Mouse (Mus musculus): Measurements from ENCODE around the gene Ddx24.
"Not testable (repeated sequence)": the region's sequence is repeated elsewhere in the genome, so short reads cannot be mapped to it uniquely, and the experiment has no call there.

The Ddx24 gene

DNA sequence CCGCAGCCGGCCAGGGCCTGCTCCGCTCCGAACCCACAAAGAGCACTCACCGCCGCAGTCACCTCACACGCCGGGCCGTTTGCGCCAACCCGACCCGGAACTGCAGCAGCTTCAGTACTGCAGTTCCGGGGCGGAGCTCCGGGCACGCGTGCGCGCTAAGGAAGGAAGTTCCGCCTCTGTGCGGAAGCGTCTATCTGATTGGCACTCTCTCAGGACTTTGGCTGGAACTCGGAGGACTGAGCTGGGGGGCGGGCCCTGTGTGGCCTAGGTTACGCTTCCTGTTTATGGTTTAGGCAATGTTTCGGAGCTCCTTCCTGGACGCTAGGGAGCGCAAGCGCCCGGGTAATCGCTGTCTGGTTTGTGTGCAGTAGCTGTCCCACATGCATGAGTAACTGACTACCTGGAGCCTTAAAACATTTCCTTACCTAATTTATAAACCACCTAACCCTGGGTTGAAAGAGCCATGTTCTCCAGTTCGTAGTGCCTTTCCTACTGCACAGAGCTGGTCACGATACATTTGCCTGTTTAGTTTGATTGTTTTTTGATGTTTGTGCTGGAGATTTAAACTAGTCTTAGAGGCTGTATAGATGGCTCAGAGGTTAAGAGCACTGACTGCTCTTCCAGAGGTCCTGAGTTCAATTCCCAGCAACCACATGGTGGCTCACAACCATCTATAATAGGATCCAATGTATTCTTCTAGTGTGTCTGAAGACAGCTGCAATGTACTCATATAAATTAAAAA, at the start of gene Ddx24:
Gene Ddx24 (minus strand): TSS at position 102 of the 742 bp plus-strand sequence.
- DNase-seq (ENCODE audit: low read depth, low spot score) = peak; percentile 99

DNA sequence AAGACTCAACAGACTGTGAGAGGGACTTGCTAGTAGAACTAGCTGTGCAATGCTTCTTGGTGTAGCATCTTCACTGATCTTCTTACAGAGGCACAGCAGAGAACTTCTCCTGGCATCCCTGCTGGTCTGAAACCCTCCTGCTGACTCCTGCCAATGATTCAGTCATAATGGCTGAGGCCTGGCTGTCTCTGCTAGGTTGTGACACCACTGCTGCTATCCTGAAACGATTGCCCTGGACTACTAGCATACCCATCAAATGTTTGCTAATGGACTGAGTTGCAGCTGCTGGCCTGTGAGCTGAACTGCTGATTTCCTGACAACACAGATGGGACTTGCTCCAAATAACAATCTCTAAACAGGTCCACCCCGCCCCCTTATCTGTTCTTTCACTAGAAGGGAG, 48.9 kb upstream of the Ddx24 start:
- DNase-seq (ENCODE audit: low read depth, low spot score) = no peak

DNA sequence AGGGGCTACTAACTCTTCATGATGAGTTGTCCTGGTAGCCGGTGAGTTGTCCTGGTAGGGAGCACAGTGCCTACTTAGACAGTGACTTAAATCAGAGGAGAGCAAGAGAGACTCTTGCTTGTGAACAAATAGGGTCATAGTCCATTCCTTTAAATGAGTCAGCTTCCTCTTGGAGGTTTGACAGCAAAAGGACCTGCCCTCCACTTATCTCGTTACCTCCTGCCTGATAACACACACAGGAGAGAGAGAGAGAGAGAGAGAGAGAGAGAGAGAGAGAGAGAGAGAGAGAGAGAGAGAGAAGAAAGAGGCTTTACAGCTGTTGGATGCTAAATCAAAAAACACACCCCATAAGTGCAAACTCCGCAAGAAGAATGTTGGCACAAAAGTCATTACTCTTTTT, 31.5 kb upstream of the Ddx24 start, which contains the start of gene Ifi27l2b:
Gene Ifi27l2b (minus strand): TSS at position 84 of the 400 bp plus-strand sequence.
- DNase-seq (ENCODE audit: low read depth, low spot score) = no peak

DNA sequence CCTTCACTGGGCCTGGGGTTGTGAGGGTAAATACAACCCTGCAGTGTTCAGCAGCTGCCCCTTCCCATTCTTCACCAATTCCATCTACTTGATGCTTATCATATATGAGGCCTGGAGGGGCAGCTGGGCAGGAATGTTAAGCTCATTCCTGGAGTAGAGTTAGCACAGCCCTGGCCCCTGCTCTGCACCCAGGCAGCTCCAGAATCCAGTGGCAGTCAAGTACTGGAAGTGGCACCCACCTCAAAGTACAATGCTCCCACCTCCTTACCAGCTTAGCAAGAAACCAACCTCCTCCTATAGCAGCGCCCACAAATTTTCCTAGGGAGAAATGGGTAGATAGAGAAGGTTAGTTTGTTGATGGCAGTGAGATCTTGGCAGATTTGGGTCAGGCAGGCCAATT, 31.1 kb upstream of the Ddx24 start:
- DNase-seq (ENCODE audit: low read depth, low spot score) = not testable (repeated sequence)

DNA sequence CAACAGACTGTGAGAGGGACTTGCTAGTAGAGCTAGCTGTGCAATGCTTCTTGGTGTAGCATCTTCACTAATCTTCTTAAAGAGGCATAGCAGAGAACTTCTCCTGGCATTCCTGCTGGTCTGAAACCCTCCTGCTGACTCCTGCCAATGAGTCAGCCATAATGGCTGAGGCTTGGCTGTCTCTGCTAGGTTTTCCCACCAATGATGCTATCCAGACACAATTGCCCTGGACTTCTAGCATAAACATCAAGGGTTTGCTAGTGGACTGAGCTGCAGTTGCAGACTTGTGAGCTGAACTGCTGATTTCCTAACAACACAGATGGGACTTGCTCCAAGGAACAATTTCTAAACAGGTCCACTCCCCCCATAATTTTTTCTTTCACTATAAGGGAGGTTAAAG, 27.7 kb upstream of the Ddx24 start:
- DNase-seq (ENCODE audit: low read depth, low spot score) = no peak

DNA sequence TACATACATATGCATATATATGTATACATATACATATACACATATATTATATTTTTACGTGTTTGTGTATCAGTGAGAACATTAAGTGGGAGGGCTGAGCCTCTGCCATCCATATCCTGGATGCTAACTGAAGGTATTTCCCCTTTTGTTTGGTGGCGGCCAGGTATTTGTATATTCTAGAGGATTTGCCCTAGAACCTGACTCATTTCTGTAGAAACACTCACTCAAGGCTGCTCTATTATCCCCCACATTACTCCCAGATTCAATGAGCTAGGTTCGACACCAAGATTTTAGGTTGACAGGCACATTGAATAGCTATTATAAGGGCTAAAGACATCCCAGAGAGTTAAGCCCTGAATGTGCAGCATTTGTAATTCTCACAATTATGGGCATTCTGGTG, 19.4 kb upstream of the Ddx24 start:
- no peak for DNase-seq (ENCODE audit: low read depth, low spot score)

DNA sequence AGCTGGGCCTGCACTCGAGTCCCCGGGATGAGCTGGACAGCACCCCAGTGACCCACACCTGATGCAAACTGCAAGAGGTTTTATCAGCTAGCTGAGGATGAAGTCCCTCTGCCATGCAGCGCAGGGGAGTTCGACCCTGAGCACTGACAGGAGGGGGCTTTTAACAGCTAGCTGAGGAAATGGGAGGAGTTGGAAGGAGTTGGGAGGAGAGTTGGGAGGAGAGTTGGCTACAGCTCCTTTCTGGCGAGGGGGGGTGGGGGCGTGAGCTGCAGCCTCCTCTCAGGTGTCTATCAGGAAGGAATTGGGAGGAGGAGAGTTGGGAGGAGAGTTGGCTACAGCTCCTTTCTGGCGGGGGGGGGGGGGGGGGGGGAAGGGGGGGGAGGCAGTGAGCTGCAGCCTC, 18.6 kb upstream of the Ddx24 start:
- DNase-seq (ENCODE audit: low read depth, low spot score) = not testable (repeated sequence)

DNA sequence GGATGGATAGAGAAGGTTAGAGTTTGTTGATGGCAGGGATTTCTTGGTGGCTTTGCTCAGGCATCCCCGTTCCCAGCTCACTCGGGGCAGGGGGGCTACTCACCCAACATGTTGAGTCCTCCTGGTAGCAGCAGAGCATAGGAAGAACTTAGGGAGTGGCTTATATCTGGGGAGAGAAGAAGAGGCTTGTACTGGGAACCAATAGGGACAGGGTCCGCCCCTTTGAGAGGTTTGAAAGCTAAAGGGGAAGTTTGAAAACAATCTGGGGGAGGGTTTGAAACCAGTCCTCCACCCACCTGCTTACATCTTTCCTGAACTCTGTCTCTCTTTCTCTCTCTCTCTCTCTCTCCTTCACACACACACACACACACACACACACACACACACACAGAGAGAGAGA, 17.9 kb upstream of the Ddx24 start, which contains the start of gene Ifi27l2a:
Gene Ifi27l2a (minus strand): TSS at position 157 of the 400 bp plus-strand sequence.
- DNase-seq (ENCODE audit: low read depth, low spot score) = no peak

DNA sequence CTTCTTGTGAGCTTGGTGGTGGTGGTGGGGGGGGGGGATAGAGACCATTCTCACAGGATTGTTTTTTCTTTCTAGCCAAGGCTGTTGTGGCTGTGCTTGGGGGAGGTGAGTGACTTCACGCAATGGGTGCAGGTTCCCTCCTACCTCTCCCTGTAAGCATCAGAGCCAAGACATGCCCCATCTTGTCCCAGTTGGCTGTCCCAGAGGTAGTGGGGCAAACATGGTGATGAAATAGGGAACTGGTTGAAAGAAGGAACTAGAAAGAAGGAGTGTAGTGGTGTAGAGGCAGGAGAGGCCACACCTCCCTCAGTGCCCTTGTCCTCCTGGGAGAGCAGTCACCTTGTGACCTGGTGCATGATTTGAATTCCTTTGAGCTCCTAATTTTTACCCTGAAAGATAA, 12.0 kb upstream of the Ddx24 start:
- DNase-seq (ENCODE audit: low read depth, low spot score) = no peak

DNA sequence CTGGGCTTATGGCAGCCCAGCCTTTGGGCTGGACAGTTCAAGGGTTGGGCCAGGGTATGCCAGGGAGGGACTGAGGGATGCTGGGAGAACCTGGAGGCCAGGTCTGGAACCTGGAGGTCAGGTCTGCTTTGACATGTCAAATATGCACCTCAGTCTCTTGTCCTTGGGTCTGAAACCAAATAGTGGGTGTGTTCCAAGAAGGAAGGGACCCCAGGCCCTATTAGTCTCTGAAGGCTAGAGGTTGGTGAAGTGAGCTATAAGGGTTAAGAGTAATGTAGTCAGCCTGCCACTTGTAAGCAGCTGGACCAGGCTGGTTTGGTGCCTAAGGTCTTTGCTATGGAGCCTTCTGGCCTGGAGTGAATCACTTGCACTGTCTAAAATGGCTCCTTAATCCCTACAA, 9.2 kb upstream of the Ddx24 start:
- no peak for DNase-seq (ENCODE audit: low read depth, low spot score)

DNA sequence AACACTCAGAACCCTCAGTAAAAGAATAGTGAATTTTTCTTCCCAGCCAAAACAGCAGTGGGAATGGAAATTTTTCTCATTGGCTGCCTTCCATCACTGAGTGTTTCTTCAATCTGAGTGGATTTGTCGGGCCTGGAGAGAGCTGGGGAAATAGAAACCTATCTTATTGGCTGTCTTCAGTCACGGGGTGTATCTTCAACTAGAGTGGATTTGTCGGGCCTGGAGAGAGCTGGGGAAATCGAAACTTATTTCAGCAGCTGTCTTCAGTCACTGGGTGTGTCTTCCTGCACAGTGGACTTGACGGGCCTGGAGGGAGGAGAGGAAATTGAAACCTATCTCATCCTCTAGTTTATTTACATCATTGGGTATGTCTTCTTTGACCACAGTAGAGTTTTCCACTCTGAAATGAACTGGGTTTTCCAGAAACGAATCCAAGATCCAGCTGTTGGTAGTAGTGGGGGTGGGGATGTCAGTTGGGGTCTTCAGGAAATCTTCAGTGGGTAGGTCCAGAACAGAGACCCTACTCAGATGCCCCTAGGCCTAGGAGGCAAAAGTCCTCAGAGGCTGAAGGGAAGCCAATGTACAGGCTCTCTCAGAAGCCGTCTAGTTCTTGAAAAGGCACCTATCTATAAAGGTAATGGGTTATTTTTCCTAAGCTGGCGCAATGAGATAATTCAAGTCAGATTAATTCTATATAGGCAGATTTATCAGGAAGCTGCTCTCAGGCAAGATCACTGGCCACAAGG, 8.5 kb upstream of the Ddx24 start, which contains the start of gene Ifi27:
Gene Ifi27 (plus strand): TSS at position 226 of the 746 bp plus-strand sequence.
- peak; percentile 74 for DNase-seq (ENCODE audit: low read depth, low spot score)

DNA sequence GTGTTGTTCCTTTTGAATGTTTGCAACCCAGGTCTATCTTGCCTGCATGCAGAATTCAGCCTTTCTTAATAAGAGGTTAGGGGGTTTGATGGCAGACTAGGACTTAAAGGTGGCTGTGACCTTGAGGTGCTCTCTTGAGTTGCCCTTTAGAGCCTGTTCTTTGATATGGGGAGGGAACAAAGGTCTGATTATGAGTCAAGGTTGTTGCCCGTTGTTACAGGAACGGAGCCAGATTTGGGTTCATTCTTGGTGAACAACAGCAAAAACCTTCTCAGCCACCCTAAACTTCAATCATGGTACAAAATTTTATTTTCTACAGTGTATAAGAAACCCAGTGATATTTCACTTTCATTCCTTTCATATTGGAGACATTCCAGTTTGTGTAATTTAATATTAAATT, 7.8 kb upstream of the Ddx24 start:
- no peak for DNase-seq (ENCODE audit: low read depth, low spot score)

DNA sequence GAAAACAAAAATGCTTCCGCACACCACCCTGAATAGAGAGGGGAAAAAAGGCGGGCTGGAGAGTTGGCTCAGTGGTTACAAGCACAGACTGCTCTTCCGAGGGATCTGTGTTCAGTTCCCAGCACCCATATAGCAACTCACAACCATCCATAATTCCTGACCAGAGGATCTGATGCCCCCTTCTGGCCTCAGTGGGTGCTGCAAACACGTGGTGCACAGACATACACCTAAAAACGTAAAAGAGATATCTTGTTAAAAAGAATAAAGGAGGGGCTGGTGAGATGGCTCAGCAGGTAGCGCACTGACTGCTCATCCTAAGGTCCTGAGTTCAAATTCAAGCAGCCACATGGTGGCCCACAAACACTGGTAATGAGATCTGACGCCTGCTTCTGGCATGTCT, 1.1 kb upstream of the Ddx24 start:
- DNase-seq (ENCODE audit: low read depth, low spot score) = no peak

DNA sequence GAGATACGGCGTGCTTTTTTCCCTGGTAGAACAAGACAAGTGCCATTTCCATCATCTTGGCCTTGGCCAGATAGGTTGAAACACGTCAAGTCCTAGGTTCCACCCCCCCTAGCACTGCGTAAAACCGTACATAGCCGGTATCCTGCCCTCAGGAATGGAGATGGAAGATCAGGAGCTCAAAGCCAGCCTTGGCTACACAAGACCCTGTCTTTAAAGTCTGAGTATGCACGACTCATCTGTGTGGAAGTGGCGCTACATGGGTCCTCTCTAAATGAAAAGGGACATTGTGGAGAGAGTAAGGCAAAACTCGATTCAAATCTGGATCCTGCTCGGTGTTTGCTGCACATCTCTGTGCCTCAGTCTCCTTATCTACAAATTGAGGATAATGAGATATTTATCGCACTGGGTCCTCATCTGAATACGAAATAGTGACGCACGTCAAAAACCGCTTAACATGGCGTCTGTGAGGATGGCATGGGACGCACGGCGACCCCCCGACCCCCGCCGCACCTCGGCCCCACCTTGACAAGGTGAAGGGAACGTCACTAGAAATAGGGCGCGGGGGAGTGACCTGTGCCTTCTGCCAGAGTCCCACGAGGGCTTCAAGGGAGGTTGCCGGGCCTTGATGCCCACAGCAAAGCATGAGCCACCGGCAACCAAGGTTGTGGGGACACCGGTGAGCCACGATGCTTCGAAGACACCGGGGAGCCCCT, 458 bp downstream of the Ddx24 start:
- no peak for DNase-seq (ENCODE audit: low read depth, low spot score)

DNA sequence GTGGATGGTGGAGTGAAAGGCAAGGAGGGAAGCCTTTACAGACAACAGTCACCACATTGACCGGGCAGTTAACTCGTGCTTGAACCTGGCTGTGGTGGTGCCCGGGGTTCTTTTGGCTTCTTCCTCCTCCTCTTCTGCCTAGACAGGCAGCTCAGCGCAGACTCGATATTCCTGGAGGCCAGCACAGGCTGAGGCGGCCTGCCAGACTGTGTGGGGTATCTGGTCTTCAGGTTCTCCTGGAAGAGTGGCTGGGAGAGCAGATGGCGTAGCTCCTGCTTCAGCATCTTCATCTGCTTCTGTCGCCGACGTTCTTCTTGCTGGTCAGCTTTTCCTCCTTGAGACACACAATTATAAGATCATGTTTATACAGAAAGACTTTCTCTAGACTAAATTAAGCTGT, 17.5 kb downstream of the Ddx24 start:
- DNase-seq (ENCODE audit: low read depth, low spot score) = peak; percentile 62

DNA sequence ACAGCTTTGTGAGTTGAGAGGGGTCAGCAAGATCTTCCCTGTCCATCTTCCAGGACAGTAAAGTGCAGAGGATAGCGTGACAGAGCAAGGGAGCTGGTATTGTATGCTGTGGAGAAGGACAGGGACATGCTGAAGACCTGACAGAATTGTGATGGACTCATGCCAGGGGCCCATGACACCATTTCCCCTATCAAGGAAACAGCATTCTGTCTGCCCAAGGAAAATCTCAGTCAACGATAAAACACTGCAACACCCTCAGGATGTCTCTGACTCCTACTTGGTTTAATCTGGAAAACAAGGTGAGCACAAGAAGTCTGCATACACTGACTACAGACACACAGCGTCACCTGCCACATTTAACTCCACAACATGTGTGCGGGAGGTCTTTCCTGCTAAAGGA, 17.9 kb downstream of the Ddx24 start, which contains the start of gene 9330161L09Rik:
Gene 9330161L09Rik (minus strand): TSS at position 101 of the 400 bp plus-strand sequence.
- no peak for DNase-seq (ENCODE audit: low read depth, low spot score)

DNA sequence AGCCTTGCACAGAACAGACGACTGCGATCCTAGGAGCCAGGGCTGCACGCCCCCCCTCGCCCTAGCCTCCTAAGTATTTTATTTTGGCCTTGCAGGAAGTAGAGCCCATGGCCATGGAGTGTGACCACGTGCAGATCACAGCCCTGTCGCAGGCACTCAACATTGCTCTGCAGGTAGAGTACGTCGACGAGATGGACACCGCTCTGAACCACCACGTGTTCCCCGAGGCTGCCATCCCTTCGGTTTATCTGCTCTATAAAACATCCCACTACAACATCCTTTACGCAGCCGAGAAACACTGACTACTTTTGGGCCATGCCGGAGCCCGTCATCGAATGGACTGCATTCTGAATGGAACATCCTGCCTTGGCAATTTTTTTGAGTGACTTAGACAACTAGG, 21.5 kb downstream of the Ddx24 start:
- DNase-seq (ENCODE audit: low read depth, low spot score) = no peak

DNA sequence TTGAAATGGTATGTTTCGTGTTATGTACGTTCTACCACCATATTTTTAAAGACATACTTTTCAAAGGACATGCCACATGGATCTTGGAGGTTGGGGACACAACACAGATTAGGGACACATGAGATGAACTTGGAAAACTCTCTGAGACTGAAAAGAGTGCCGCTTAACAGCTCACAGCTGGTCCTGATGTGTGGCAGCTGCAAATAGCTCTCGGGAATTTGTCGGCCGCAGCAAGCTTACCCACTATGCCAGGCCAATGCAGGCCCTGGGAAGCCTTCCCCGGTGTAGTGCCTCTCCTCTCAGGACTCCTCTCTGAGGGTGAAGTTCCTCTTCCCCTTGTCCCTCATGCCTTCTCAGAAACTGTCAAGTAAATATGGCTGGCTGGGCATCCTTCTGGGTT, 28.9 kb downstream of the Ddx24 start:
- no peak for DNase-seq (ENCODE audit: low read depth, low spot score)

DNA sequence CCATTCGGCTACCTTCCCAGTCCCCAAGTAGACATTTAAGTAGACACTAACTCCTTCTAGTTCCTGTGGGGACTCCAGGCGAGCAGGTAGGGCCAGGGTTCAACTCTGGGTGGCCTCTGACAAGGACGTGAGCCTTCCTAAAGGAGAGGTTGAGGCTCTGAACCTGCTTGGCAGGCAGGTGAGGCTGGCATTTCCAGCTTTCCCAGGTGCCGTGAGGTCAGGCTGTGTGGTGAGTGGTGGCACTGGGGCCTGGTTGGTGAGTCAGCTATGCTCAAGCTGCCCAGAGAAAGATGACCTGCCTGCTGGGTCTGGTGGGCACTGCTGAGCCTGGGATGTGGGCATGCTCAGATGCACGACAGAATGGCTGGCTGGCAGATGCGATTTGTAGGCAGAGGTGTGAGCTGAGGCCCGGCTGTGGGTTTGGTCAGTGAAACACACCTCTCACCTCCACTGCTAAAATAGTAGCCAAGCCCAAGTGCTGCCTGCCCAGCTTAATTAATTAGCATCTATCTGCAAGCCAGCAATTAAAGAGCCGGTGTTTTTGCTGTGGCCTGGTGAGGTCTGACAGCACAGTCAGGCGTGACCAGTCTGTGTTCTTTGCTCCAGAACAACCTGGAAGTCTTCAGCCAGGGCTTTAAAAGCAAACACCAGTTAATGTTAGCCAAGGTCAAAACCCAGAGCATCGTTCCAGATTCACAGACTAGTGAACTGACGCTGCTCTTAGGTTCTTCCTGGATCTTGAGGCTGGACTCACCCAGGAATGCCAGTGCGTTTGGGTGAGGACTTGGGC, 29.9 kb downstream of the Ddx24 start:
- no peak for DNase-seq (ENCODE audit: low read depth, low spot score)

DNA sequence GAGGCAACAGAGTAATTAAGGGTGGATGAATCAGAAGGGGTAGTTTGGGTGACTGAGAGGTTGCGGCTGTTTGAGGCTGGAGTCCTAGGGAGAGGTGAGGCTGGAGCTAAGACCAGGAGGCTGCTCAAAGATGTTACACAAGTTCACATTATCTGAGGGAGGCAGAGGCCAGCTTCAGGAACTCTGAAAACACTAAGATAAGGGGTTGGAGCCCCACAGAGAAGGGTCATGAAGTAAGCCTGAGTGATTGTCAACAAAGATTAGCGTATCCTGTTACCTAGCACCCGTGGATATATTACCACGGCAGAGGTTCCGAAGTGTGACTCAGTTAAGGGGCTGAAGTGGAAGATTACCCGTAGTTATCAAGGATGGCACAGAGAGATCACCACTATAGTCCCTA, 32.1 kb downstream of the Ddx24 start:
- DNase-seq (ENCODE audit: low read depth, low spot score) = no peak

DNA sequence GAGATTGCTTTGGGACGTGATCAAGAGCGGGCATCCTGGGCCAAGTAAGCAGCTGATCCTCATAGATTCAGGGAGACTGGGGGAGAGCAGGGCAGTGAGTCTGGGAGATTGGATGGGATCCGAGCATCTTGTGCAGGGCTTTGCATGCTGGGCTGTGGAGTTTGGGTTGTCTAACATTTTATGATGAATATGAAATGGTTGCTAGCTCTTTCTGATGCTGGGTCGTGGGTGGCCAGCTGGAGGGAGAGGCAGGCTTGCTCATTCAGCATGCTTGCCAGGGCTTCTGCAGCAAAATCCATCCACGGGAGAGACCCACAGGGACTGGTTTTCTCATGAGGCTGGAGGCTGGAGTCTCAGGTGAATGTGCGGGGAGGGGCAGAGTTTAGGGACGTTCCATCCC, 34.5 kb downstream of the Ddx24 start:
- peak; percentile 71 for DNase-seq (ENCODE audit: low read depth, low spot score)
